25 mouse cellular contexts compared by ENCODE assay signal in genomic region chr4:147401736-147402506, GRCm38 (mm10). TPM values are rescaled to one million over a fixed set of nuclear protein-coding genes. Genes with fewer than 3 reads are reported as not detected.
A peak's percentile ranks its signal among the peaks of the same experiment; 100 is the strongest.
DNase-seq lines count a peak whose midpoint lies in the region; ATAC-seq and TF ChIP-seq lines count a peak whose summit lies in the region.
"Not testable (repeated sequence)": the region's sequence is repeated elsewhere in the genome, so short reads cannot be mapped to it uniquely, and the experiment has no call there.
"Had no signal": no experiment of that assay in that cellular context is flagged by ENCODE, and none has a peak within 500 bp of the region (broad histone marks: within the 10 kb centered on the region; RNA-seq: fewer than 3 reads in every experiment).

No protein-coding gene starts in this region.

- ATAC-seq in hindbrain, embryonic 14.5 days (ENCODE audit: low FRiP score): 0 out of 2 replicates have a peak, but pooled peaks have one; percentile 26
- peak; percentile 17; the same call in 1 of the 2 replicates for ATAC-seq in liver, embryonic 13.5 days (ENCODE audit: low read depth)
- peak; percentile 21; the same call in 1 of the 2 replicates for ATAC-seq in midbrain, embryonic 14.5 days (ENCODE audit: low FRiP score, low TSS enrichment)

- intact Hi-C loops in gastrocnemius, adult 2 months (cut with DNase I): not testable (repeated sequence)

- H3K4me1 ChIP-seq in hindbrain, embryonic 14.5 days (replicated peaks; ENCODE audit: control insufficient read depth, insufficient read depth, low read length); liver, embryonic 13.5 days (replicated peaks); midbrain, embryonic 14.5 days (ENCODE audit: control insufficient read depth, insufficient read depth, low read length): not testable (repeated sequence)

- H3K27me3 ChIP-seq in hindbrain, embryonic 14.5 days (ENCODE audit: control insufficient read depth, insufficient read depth, low read length); liver, embryonic 13.5 days; midbrain, embryonic 14.5 days (ENCODE audit: control insufficient read depth, insufficient read depth, low read length): not testable (repeated sequence)

- H3K4me2 ChIP-seq in hindbrain, embryonic 14.5 days (replicated peaks); liver, embryonic 13.5 days; midbrain, embryonic 14.5 days (ENCODE audit: low read length): not testable (repeated sequence)

- not testable (repeated sequence) for H3K4me3 ChIP-seq in gastrocnemius, adult 2 months; hindbrain, embryonic 14.5 days (replicated peaks; ENCODE audit: low read length); liver, embryonic 13.5 days (replicated peaks); midbrain, embryonic 14.5 days (replicated peaks; ENCODE audit: low read depth, low read length)

- DNase-seq in CD4-positive helper T cell, adult 2 months (ENCODE audit: low read depth, low spot score): peak; percentile 15
- peak; percentile 86 for DNase-seq in ZHBTc4 (ENCODE audit: low read depth, low spot score)
- peak; percentile 19 for DNase-seq in gastrocnemius, adult 2 months
- DNase-seq in hindbrain, embryonic 14.5 days (ENCODE audit: low spot score); liver, embryonic 13.5 days; midbrain, embryonic 14.5 days: not testable (repeated sequence)
- DNase-seq in thymus, postnatal 0 days (ENCODE audit: low spot score): peak; percentile 1

- not testable (repeated sequence) for H3K9ac ChIP-seq in hindbrain, embryonic 14.5 days; liver, embryonic 13.5 days; midbrain, embryonic 14.5 days (replicated peaks; ENCODE audit: low read length)

- peaks cover 72% of the 10 kb centered on the region for H3K9me3 ChIP-seq in hindbrain, embryonic 14.5 days (ENCODE audit: control insufficient read depth, low read length)
- H3K9me3 ChIP-seq in liver, embryonic 13.5 days (replicated peaks): peaks cover 39% of the 10 kb centered on the region
- H3K9me3 ChIP-seq in midbrain, embryonic 14.5 days (ENCODE audit: control insufficient read depth, low read length): peaks cover 48% of the 10 kb centered on the region

- H3K36me3 ChIP-seq in hindbrain, embryonic 14.5 days (replicated peaks; ENCODE audit: control insufficient read depth, insufficient read depth); liver, embryonic 13.5 days; midbrain, embryonic 14.5 days (ENCODE audit: control insufficient read depth, insufficient read depth, low read length): not testable (repeated sequence)

- H3K27ac ChIP-seq in gastrocnemius, adult 2 months; hindbrain, embryonic 14.5 days; liver, embryonic 13.5 days; midbrain, embryonic 14.5 days (replicated peaks; ENCODE audit: low read depth, low read length): not testable (repeated sequence)

- WGBS in hindbrain, embryonic 14.5 days: 83% methylated on average over 17 of the region's 17 CpGs
- WGBS in liver, embryonic 13.5 days (ENCODE audit: insufficient replicate concordance): 65% methylated on average over 17 of the region's 17 CpGs
- WGBS in midbrain, embryonic 14.5 days: 83% methylated on average over 17 of the region's 17 CpGs

- TF ChIP-seq CTCF in gastrocnemius, adult 2 months (IDR thresholded peaks at IDR 0.05): not testable (repeated sequence)

RNA-seq across cellular contexts. Expression of gene Zfp978, which starts 40.8 kb away (rescaled TPM):
- not detected for total RNA-seq in gastrocnemius, adult 2 months (2021)
- polyA plus RNA-seq in hindbrain, embryonic 14.5 days (2014; fragmentation: Nextera tagmentation; extraction: Ambion mirVana): not detected in 2 replicates
- polyA plus RNA-seq in liver, embryonic 13.5 days (2015; fragmentation: Nextera tagmentation; extraction: Ambion mirVana): 0.16 and 0.38 TPM in 2 replicates
- polyA plus RNA-seq in midbrain, embryonic 14.5 days (2014; fragmentation: Nextera tagmentation; extraction: Ambion mirVana): 0.22 TPM in 1 of 2 replicates, not detected in the other
- not detected in 2 replicates for polyA plus RNA-seq in thymus, postnatal 0 days (2015; fragmentation: Nextera tagmentation; extraction: Ambion mirVana)
- total RNA-seq: gastrocnemius, adult 18-20 months; gastrocnemius, postnatal 36 days; hematopoietic stem cell, adult 5-6 weeks; hindbrain, postnatal 0 days; layer of hippocampus, adult 2 months; layer of hippocampus, postnatal 14 days; left cerebral cortex, adult 2 months; left cerebral cortex, postnatal 25 days; megakaryocyte, adult 5-6 weeks; monocyte, adult 5-6 weeks had no signal
- polyA plus RNA-seq: cerebellum, adult 2 months; forebrain, embryonic 15.5 days; heart, adult 2 months; intestine, embryonic 15.5 days; kidney, adult 2 months; kidney, embryonic 16.5 days; neural tube, embryonic 14.5 days; stomach, embryonic 15.5 days had no signal
